Comparison of ENCODE assay signal across 8 mouse cellular contexts in the genomic region with DNA sequence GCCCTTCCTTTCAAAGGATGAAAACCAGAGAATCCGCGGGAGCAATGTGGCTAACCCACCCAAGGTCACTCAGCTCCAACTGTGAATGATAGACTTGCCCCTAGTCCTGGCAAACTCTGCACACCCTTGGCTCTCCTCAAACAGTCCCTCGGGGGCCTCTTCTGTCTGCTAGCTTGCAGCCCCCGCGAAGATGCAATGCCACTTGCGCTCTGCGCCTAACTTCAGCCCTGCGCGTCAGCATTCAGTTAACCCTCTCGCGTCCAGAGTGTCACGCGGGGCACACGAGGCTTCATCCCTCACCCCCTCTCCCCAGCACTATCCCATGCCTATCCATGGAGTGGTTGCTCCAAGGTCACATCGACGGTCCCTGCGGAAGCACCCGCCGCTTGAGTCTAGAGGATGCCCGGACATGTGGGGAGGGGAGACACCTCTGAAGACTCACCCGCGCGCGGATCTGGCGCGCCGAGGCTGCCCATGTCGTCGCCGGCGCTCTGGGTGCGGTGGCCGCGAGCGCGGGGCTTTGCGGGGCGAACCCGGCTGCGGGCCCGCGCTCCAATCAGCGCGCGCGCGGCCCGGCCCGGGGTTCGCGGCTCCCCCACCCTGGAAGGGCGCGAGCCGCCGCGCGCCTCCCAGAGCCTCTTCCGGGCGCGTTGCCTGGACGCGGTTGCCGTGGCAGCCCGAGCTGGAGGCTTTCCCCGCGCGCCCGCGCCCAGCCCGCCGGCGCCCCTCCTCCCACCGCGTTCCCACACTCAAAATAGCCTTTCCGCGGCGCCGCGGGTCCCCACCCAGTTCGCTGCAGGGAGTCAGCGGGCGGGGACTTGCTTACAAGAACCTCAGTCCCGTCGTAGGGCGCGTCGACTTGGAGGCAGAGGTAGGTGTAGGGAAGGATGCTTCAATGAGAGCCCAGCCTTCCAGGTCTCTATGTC. TPM values are rescaled to one million over a fixed set of nuclear protein-coding genes. Genes with fewer than 3 reads are reported as not detected.
DNase-seq lines count a peak whose midpoint lies in the region; ATAC-seq lines count a peak whose summit lies in the region.

No protein-coding gene starts in this region.

- H3K36me3 ChIP-seq in intestine, embryonic 16.5 days (ENCODE audit: control insufficient read depth, insufficient read depth, low read length): no peaks in the 10 kb centered on the region

- peaks cover 16% of the 10 kb centered on the region for H3K4me1 ChIP-seq in intestine, embryonic 16.5 days (ENCODE audit: control insufficient read depth, insufficient read depth, low read length)

- peak; percentile 75 for DNase-seq in adrenal gland, postnatal 10 days
- DNase-seq in embryo, embryonic 10.5 days (ENCODE audit: low spot score): peak; percentile 64
- DNase-seq in gastrocnemius, postnatal 36 days: peak; percentile 36 to 54
- peak; percentile 82 to 92 for DNase-seq in left cerebral cortex, postnatal 10 days (ENCODE audit: extremely low spot score in 1 of 2, low spot score in 2 of 2)
- DNase-seq in mesoderm, embryonic 11.5 days (ENCODE audit: low read depth, low spot score): peak; percentile 52
- DNase-seq in skeletal muscle tissue, adult 2 months (ENCODE audit: low read depth, low spot score): peak; percentile 1

- peak overlapping the region; percentile 65 for H3K9ac ChIP-seq in intestine, embryonic 16.5 days (ENCODE audit: low read depth, low read length)

- peaks cover 3% of the 10 kb centered on the region for H3K27me3 ChIP-seq in intestine, embryonic 16.5 days (replicated peaks; ENCODE audit: control insufficient read depth, insufficient read depth, low read length)

- no peak overlapping the region for H3K27ac ChIP-seq in intestine, embryonic 16.5 days (ENCODE audit: low read length)

- no peaks in the 10 kb centered on the region for H3K9me3 ChIP-seq in intestine, embryonic 16.5 days (ENCODE audit: control insufficient read depth, low read length)

- under 1% methylated on average over 83 of the region's 87 CpGs for WGBS in intestine, embryonic 16.5 days

- peak overlapping the region; percentile 85 for H3K4me2 ChIP-seq in intestine, embryonic 16.5 days (ENCODE audit: low read depth, low read length)

- H3K4me3 ChIP-seq in intestine, embryonic 16.5 days (ENCODE audit: low read length): peak overlapping the region; percentile 60

- intact Hi-C loops in gastrocnemius, postnatal 36 days (cut with DNase I): no loop called here
- intact Hi-C loops in left cerebral cortex, postnatal 10 days (cut with DNase I): no loop called here

- ATAC-seq in intestine, embryonic 16.5 days: peak; percentile 88
- no peak for ATAC-seq in erythroid progenitor cell, adult 5-6 weeks (replicated peaks; ENCODE audit: low FRiP score, poor library complexity, severe bottlenecking)

RNA-seq across cellular contexts. Expression of gene Fam81a, which starts 1.2 kb away (rescaled TPM):
- 1 to 10 TPM; 3.2 to 3.7 TPM for total RNA-seq in adrenal gland, postnatal 10 days (2021)
- 1 to 10 TPM in 1 of 2 experiments, under 1 TPM in 1; 0.62 to 1.6 TPM for total RNA-seq in gastrocnemius, postnatal 36 days (2021)
- 4.8 and 5.3 TPM in 2 replicates for polyA plus RNA-seq in intestine, embryonic 16.5 days (2015; fragmentation: Nextera tagmentation; extraction: Ambion mirVana)
- total RNA-seq in left cerebral cortex, postnatal 10 days (2021): 100 to 1,000 TPM; 189 to 191 TPM
- total RNA-seq in erythroid progenitor cell, adult 5-6 weeks (2015; ENCODE audit: low replicate concordance): not detected in 2 replicates
- total RNA-seq in erythroid progenitor cell, adult 5-6 weeks (2017; ENCODE audit: low replicate concordance): not detected in 2 replicates

Comparison
In these comparisons a context has a peak if more than half of its experiments do, and no peak if none do; other contexts are left out.
1. DNase-seq: peak in every context shown above with its lines; median percentile 87 in left cerebral cortex, postnatal 10 days; 75 in adrenal gland, postnatal 10 days; 64 in embryo, embryonic 10.5 days; 52 in mesoderm, embryonic 11.5 days; 45 in gastrocnemius, postnatal 36 days; 1 in skeletal muscle tissue, adult 2 months.
2. RNA of gene Fam81a, which starts 1.2 kb away (total RNA-seq): 189 to 191 TPM in left cerebral cortex, postnatal 10 days; 3.2 to 3.7 TPM in adrenal gland, postnatal 10 days, 0.62 to 1.6 TPM in gastrocnemius, postnatal 36 days and not detected in erythroid progenitor cell, adult 5-6 weeks; every median in the first group is over 10 times any median in the second.